Mouse (Mus musculus) forebrain, postnatal 0 days (tissue): ENCODE results near the gene Olfr1415. TPM values are rescaled to one million over a fixed set of nuclear protein-coding genes. Genes with fewer than 3 reads are reported as not detected.
A peak's percentile ranks its signal among the peaks of the same experiment; 100 is the strongest.
"Not testable (repeated sequence)": the region's sequence is repeated elsewhere in the genome, so short reads cannot be mapped to it uniquely, and the experiment has no call there.

Experiments used
- ATAC-seq: fragments of 200-750 bp; cut with Nextera tagmentation; 2 replicates; pipeline ENCODE4 v1.8.0; 2017; ENCODE audit warnings: mild to moderate bottlenecking, moderate library complexity
- DNase-seq: peaks from one replicate; pipeline ENCODE4 v3.0.0-alpha.2; 2015
- H3K27ac ChIP-seq: fragments of 300-500 bp; sonication (generic); 2 replicates; pipeline ENCODE4 v1.5.1; 2014; ENCODE audit warnings: low read depth, mild to moderate bottlenecking, antibody characterized with exemption, low read length, moderate library complexity, mixed read lengths
- H3K27me3 ChIP-seq: fragments of 300-500 bp; sonication (generic); 2 replicates; pipeline ENCODE4 v1.6.1; 2014; ENCODE audit warnings: mild to moderate bottlenecking, low read length, mixed read lengths; ENCODE audit not compliant: insufficient read depth
- H3K36me3 ChIP-seq: fragments of 300-500 bp; sonication (generic); 2 replicates; pipeline ENCODE4 v1.6.1; 2014; ENCODE audit warnings: mild to moderate bottlenecking, moderate library complexity; ENCODE audit not compliant: insufficient read depth
- H3K4me1 ChIP-seq: fragments of 300-500 bp; sonication (generic); 2 replicates; pipeline ENCODE4 v1.6.1; 2014; ENCODE audit warnings: antibody characterized with exemption; ENCODE audit not compliant: insufficient read depth
- H3K4me2 ChIP-seq: fragments of 300-500 bp; sonication (generic); 2 replicates; pipeline ENCODE4 v1.6.1; 2014; ENCODE audit warnings: low read depth, mild to moderate bottlenecking, moderate library complexity
- H3K4me3 ChIP-seq: fragments of 300-500 bp; sonication (generic); 2 replicates; pipeline ENCODE4 v1.5.1; 2014; ENCODE audit warnings: low read depth, low read length, mixed read lengths
- H3K9ac ChIP-seq: fragments of 300-500 bp; sonication (generic); 2 replicates; pipeline ENCODE4 v1.6.1; 2014; ENCODE audit warnings: mild to moderate bottlenecking
- H3K9me3 ChIP-seq: fragments of 300-500 bp; sonication (generic); 2 replicates; pipeline ENCODE4 v1.6.1; 2016; ENCODE audit warnings: low read length
- CTCF ChIP-seq: sonication (generic); IDR thresholded peaks from 2 replicates; pipeline ENCODE4 v1.5.1; 2016; ENCODE audit warnings: antibody characterized with exemption, control low read depth, low read depth
- WGBS: fragments of 180-500 bp; shearing (Covaris S2); extraction: QIAGEN DNeasy Blood & Tissue Kit; methylation state at CpG from one replicate; pipeline ENCODE4 v1.1.7; 2014; 5-methylcytosine and 5-hydroxymethylcytosine counted together
- polyA plus RNA-seq: library from polyadenylated mRNA; unstranded; fragments of >200 nt; fragmentation: Nextera tagmentation; extraction: Ambion mirVana; gene quantifications from 2 replicates; pipeline ENCODE4 v1.2.1, GENCODE M21; 2015
- total RNA-seq: library from RNA; depleted of rRNA; stranded (reverse); fragments of >200 nt; gene quantifications from 2 replicates; pipeline ENCODE4 v1.2.3, GENCODE M21; 2014

The Olfr1415 gene
- total and polyA plus RNA-seq, 2 experiments from 2014 or later: not detected

DNA sequence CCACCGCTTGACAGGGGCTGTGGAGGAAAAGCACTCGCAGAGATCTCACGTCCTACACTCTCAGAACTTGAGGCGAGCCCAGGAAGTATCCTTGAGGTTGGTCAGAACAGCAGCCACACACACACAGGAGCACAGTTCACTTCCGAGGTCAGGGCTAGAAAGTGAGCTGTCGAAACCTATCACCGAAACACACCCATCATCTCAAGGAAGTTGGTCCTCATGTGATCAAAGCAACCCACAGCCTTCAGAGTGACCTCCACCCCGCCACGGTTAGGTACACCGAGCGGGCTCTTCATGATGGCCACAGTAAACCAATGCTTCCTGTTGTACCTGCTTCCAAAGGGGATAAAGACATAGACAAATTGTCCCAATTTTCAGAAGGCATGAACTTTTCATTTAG, 19.5 kb upstream of the Olfr1415 start:
- H3K36me3 ChIP-seq: no peaks in the 10 kb centered on the region

DNA sequence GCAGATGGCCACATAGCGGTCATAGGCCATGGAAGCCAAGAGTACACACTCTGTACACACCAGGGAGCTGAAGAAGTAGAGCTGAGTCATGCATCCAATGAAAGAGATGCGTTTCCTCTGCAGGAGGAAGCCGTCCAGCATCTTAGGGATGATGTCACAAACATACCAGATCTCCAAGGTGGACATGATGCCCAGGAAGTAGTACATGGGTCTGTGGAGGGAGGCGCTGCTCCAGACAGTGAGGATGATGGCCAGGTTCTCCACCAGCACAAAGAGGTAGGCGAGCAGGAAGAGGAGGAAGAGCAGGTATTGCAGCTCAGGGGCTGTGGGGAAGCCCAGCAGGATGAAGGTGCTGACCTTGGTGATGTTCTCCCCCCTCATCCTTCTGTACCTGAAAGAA, 15.7 kb upstream of the Olfr1415 start:
- not testable (repeated sequence) for H3K4me1 ChIP-seq, H3K9ac ChIP-seq, H3K27me3 ChIP-seq, H3K9me3 ChIP-seq, H3K36me3 ChIP-seq, H3K4me3 ChIP-seq, H3K4me2 ChIP-seq, DNase-seq, H3K27ac ChIP-seq, ATAC-seq
- WGBS: 90% methylated on average over 4 of the region's 5 CpGs

More for the DNA sequence above, 19.5 kb upstream of the Olfr1415 start:
- Histone ChIP-seq H3K27me3 (no peaks in the 10 kb centered on the region; the same call in 1 of the 2 replicates), H3K4me2 (no peak overlapping the region), H3K4me1 (no peaks in the 10 kb centered on the region), H3K27ac (no peak overlapping the region), H3K9ac (no peak overlapping the region), H3K4me3 (no peak overlapping the region), H3K9me3 (no peaks in the 10 kb centered on the region)
- no peak for TF ChIP-seq CTCF
- whole genome bisulfite sequencing: 84% methylated on average over 11 of the region's 11 CpGs
- DNase-seq (no peak), ATAC-seq (no peak)

DNA sequence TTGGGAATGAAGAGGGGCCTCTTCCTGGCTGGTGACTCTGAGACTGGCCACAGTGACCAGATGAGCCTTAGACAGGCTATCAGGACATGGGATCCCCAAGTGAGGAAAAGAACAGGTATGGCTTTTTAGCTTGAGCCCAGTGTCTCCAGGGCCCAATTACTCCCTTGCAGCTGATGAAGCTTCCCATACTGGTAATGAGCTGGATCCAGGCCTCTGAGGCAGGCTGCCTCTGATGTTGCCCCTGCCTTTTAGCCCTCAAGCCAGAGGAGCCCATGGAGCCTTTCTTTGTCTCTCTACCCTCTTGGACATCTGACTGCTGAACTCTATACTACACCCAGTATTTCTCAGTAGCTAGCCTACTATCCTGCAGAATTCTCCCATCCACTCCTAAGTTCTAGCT, 10.9 kb downstream of the Olfr1415 start, which contains the start of gene Olfr1416:
Gene Olfr1416, minus strand, starts transcription at position 101 of the 400 bp plus-strand sequence.
- TF ChIP-seq CTCF: no peak
- Histone ChIP-seq H3K9ac (no peak within 1 kb of the TSS), H3K27me3 (peaks cover 5% of the 10 kb centered on the region; the same call in 1 of the 2 replicates), H3K9me3 (no peaks in the 10 kb centered on the region), H3K4me2 (no peak within 1 kb of the TSS), H3K4me3 (no peak within 1 kb of the TSS), H3K36me3 (no peaks in the 10 kb centered on the region), H3K27ac (no peak within 1 kb of the TSS), H3K4me1 (no peaks in the 10 kb centered on the region)
- no peak for DNase-seq
- ATAC-seq: no peak

DNA sequence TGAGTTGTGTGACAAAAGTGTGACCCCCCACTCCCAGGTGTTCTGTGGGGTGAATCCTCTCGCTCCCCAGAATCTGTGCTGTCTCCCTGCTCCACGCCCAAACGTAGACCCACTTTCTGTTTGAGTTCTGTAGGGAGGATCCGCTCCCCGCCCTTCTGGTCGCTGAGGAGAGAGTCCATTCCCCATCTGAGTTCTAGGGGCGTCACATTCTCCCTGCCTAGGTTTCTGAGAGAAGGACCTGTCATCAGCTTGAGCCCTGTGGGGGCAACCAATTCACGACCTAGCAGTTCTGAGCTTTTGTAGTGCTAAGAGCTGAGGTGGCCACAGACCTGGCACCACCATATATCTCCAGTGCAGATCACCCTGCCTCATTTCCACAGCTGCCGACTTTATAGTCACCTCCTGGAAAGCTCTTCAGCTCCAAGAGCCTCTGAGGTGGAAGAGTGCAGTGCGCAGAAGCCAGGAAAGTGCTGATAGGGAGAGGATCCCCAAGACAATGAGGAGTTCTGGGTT, 21.8 kb downstream of the Olfr1415 start:
- H3K4me1 ChIP-seq: peaks cover 11% of the 10 kb centered on the region
- DNase-seq (no peak), ATAC-seq (peak; percentile 49)
- TF ChIP-seq CTCF: no peak
- no peaks in the 10 kb centered on the region for H3K9me3 ChIP-seq
- WGBS: 7% methylated on average over 10 of the region's 10 CpGs
- peak overlapping the region; percentile 84 for H3K4me3 ChIP-seq
- peak overlapping the region; percentile 77; the same call in 1 of the 2 replicates for H3K27ac ChIP-seq
- H3K4me2 ChIP-seq: peak overlapping the region; percentile 91
- H3K27me3 ChIP-seq: no peaks in the 10 kb centered on the region
- H3K36me3 ChIP-seq: peaks cover 22% of the 10 kb centered on the region
- H3K9ac ChIP-seq: peak overlapping the region; percentile 91

DNA sequence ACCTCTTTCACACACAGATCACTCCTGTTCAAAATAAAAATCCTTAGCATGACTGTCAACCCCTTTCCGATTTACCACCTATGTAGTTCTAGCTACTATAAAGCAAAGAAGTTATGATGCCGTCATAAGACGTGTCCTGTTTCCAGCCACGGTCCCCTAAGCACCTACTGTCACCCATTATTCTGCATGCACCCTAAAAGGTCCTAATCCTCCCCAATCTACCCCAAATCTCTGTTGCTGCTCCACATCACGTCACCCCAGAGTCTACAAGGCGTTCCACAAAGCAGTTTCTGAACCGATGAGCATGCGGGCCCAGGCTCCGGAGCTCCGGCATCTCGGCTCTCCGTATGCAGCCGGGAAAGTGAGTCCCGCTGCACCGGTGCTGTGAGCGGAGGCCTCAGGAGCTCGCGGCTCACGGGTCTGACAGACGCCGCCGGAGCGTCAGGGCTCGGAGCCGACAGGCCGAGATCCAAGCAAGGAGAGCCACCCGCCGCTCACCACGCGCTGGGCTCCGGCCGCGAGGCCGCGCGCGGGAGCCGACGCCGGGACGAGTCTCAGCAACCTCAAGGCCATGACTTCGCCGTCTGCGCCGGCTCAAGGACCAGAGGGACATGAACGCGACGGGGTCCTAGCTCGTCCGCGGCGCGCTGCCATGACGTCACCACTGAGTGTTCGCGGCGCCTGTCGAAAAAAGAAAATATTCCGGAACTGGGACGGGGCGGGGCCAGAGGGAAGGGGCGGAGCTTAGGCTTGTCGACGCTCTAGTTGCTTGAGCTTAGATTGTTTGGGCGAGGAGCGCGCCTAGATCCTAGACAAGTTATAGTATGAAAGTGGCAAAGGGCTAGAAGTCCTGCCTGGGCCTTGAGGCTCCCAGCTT, 22.5 kb downstream of the Olfr1415 start, which contains the start of gene Ndufa10:
Gene Ndufa10, minus strand, starts transcription at position 696 of the 877 bp plus-strand sequence.
- peak within 1 kb of the TSS; percentile 91 for H3K9ac ChIP-seq
- peaks cover 11% of the 10 kb centered on the region for H3K4me1 ChIP-seq
- peak within 1 kb of the TSS; percentile 77 for H3K27ac ChIP-seq
- no peaks in the 10 kb centered on the region for H3K27me3 ChIP-seq
- peak; percentile 94 for ATAC-seq
- H3K4me2 ChIP-seq: peak within 1 kb of the TSS; percentile 91
- WGBS: 1% methylated on average over 67 of the region's 67 CpGs
- peaks cover 29% of the 10 kb centered on the region for H3K36me3 ChIP-seq
- TF ChIP-seq CTCF: no peak
- DNase-seq: peak; percentile 98
- H3K9me3 ChIP-seq: no peaks in the 10 kb centered on the region
- H3K4me3 ChIP-seq: peak within 1 kb of the TSS; percentile 84

DNA sequence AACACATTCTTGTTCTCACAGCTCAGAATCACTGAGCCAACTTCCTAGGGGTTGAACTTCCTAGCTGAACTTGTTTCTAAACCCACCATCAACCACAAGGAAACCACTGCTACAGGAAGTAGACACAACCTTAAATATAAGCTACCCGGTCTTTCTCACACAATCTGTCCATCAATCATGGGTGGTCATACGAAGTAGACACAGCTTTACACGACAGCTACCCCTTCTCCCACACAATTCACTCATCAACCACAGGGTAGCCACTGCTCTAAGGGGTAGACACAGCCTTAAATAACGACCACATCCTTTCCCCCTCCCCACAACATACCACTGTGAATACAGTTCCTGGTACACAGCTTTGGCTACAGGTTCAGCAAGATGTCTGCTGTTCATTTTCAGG, 27.0 kb downstream of the Olfr1415 start:
- Histone ChIP-seq H3K9me3 (no peaks in the 10 kb centered on the region), H3K27ac (no peak overlapping the region), H3K27me3 (no peaks in the 10 kb centered on the region), H3K36me3 (peaks cover 71% of the 10 kb centered on the region), H3K4me1 (peaks cover 5% of the 10 kb centered on the region), H3K4me3 (no peak overlapping the region), H3K4me2 (no peak overlapping the region), H3K9ac (no peak overlapping the region)
- DNase-seq (no peak), ATAC-seq (no peak)
- WGBS: 92% methylated on average over 4 of the region's 4 CpGs
- no peak for TF ChIP-seq CTCF

DNA sequence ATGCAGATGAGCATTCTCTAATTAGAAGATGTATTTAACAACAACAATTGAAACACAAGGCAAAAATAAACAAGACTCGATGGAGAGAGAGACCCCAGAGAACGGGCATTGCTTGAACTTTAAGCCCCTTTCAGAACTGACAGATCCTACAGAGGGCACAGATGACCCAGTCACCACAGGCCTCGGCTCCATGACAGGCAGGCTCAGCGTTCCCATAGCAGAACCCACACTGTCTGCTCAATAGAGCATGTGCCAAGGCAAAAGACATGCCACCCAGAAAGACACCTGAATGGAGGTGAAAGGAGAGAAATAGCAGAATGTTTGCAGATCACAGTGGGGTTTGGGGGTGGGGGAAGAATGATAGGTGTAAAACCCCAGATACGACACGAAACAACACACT, 37.5 kb downstream of the Olfr1415 start:
- Histone ChIP-seq H3K27me3 (no peaks in the 10 kb centered on the region), H3K9me3 (no peaks in the 10 kb centered on the region), H3K9ac (no peak overlapping the region), H3K4me3 (no peak overlapping the region), H3K27ac (no peak overlapping the region), H3K36me3 (peaks cover 78% of the 10 kb centered on the region), H3K4me1 (no peaks in the 10 kb centered on the region), H3K4me2 (no peak overlapping the region)
- ATAC-seq (no peak), DNase-seq (no peak)
- 90% methylated on average over 6 of the region's 6 CpGs for WGBS
- no peak for TF ChIP-seq CTCF
